ENCODE assay signal across 8 mouse cellular contexts in genomic region chr17:31877650-31878141, GRCm38 (mm10). TPM values are rescaled to one million over a fixed set of nuclear protein-coding genes. Genes with fewer than 3 reads are reported as not detected.
DNase-seq lines count a peak whose midpoint lies in the region; ATAC-seq lines count a peak whose summit lies in the region.

No protein-coding gene starts in this region.

- no peaks in the 10 kb centered on the region for H3K9me3 ChIP-seq in heart, embryonic 13.5 days

- no peak for DNase-seq in heart, adult 8-10 months (ENCODE audit: low spot score)
- DNase-seq in ovary, postnatal 36 days (ENCODE audit: low spot score) = peak; percentile 2
- no peak for DNase-seq in ovary, postnatal 10 days (ENCODE audit: low spot score)
- DNase-seq in heart, postnatal 4 days = peak; percentile 33
- peak; percentile 89 for DNase-seq in right cerebral cortex, adult 18-20 months
- DNase-seq in embryo, embryonic 10 days (ENCODE audit: low spot score) = no peak
- no peak for DNase-seq in spleen, postnatal 36 days (ENCODE audit: low spot score in 2 of 2)

- H3K9ac ChIP-seq in heart, embryonic 13.5 days = peak overlapping the region; percentile 24; the same call in 1 of the 2 replicates

- no peaks in the 10 kb centered on the region for H3K36me3 ChIP-seq in heart, embryonic 13.5 days

- no peaks in the 10 kb centered on the region for H3K27me3 ChIP-seq in heart, embryonic 13.5 days (replicated peaks)

- H3K4me3 ChIP-seq in heart, embryonic 13.5 days = no peak overlapping the region

- ATAC-seq in heart, embryonic 13.5 days (ENCODE audit: extremely low read depth, insufficient number of reproducible peaks, low FRiP score, low TSS enrichment) = no peak

- 54% methylated on average over 14 of the region's 14 CpGs for WGBS in heart, embryonic 13.5 days

- H3K4me1 ChIP-seq in heart, embryonic 13.5 days = peaks cover 33% of the 10 kb centered on the region

- no peak overlapping the region for H3K27ac ChIP-seq in heart, embryonic 13.5 days (replicated peaks)

- H3K4me2 ChIP-seq in heart, embryonic 13.5 days = no peak overlapping the region

RNA-seq across cellular contexts. Expression of gene Sik1, which starts 22.1 kb away (rescaled TPM):
- polyA plus RNA-seq in heart, embryonic 13.5 days (2015; fragmentation: Nextera tagmentation; extraction: Ambion mirVana) = 17.2 and 17.6 TPM in 2 replicates
- total RNA-seq in heart, adult 8-10 months (2022) = 10 to 100 TPM; 19.0 to 34.0 (median 30.2) TPM
- 10 to 100 TPM; 74.3 to 79.7 TPM for total RNA-seq in heart, postnatal 4 days (2021)

Comparison
In these comparisons a context has a peak if more than half of its experiments do, and no peak if none do; other contexts are left out.
1. DNase-seq: peak in ovary, postnatal 36 days (single experiment), heart, postnatal 4 days (single experiment) and right cerebral cortex, adult 18-20 months (single experiment); none in heart, adult 8-10 months (single experiment), ovary, postnatal 10 days (single experiment), embryo, embryonic 10 days (single experiment) and spleen, postnatal 36 days (0 of 2).